Comparison of ENCODE assay signal across 10 mouse cellular contexts in the genomic region with DNA sequence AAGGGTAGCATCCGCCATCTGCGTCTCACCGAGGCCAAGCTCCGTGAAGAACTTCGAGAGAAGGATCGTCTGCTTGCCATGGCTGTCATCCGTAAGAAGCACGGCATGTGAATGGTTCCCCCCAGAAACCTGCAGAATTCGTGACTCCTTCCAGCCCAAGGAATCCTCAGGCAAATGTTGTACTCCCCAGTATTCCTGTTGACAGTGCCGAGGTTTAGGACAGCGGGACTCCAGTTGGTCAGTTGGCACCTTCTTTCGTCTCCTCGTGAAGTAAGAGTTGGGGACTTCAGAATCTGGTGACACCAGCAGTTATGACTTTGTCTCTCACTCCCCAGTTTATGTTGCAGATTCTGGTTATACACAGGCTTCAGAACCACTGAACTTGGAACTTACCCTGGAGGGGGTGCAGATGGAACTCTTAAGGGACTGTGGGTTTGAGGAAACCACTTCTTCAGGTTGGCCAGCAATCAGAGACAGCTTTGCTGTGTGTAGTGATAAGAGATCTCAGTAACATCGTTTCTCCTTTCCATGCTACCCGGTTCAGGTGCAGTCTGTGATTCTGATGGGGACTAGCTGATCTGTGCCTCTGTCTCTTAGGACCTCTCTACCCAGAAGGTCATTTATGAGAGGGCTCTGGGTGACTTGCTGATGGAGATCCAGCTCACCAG. TPM values are rescaled to one million over a fixed set of nuclear protein-coding genes. Genes with fewer than 3 reads are reported as not detected.
A peak's percentile ranks its signal among the peaks of the same experiment; 100 is the strongest.
DNase-seq lines count a peak whose midpoint lies in the region; ATAC-seq and TF ChIP-seq lines count a peak whose summit lies in the region.
"Had no signal": no experiment of that assay in that cellular context is flagged by ENCODE, and none has a peak within 500 bp of the region (broad histone marks: within the 10 kb centered on the region; RNA-seq: fewer than 3 reads in every experiment).

No protein-coding gene starts in this region.

- peak overlapping the region; percentile 87; the same call in 1 of the 2 replicates for H3K27ac ChIP-seq in kidney, embryonic 16.5 days (ENCODE audit: low read length)
- 0 out of 2 replicates have a peak overlapping the region, but pooled peaks have one; percentile 48 for H3K27ac ChIP-seq in bone marrow macrophage, adult 2 months (ENCODE audit: insufficient read depth, low read depth, low read length)
- peak overlapping the region; percentile 89 for H3K27ac ChIP-seq in hindbrain, embryonic 13.5 days
- peak overlapping the region; percentile 83 for H3K27ac ChIP-seq in midbrain, embryonic 13.5 days

- H3K9me3 ChIP-seq in kidney, embryonic 16.5 days (ENCODE audit: low read length) = no peaks in the 10 kb centered on the region
- H3K9me3 ChIP-seq in hindbrain, embryonic 13.5 days = no peaks in the 10 kb centered on the region
- H3K9me3 ChIP-seq in midbrain, embryonic 13.5 days = no peaks in the 10 kb centered on the region

- intact Hi-C loops in left cerebral cortex, postnatal 25 days (cut with DNase I) = loop anchor here (5.0 kb wide), 1 partner anchor 144 kb away; no protein-coding TSS in a partner anchor

- H3K4me3 ChIP-seq in kidney, embryonic 16.5 days (ENCODE audit: low read length) = peak overlapping the region; percentile 84
- peak overlapping the region; percentile 89 for H3K4me3 ChIP-seq in bone marrow macrophage, adult 2 months (ENCODE audit: insufficient read depth, low read length)
- peak overlapping the region; percentile 82 for H3K4me3 ChIP-seq in hindbrain, embryonic 13.5 days
- peak overlapping the region; percentile 83 for H3K4me3 ChIP-seq in midbrain, embryonic 13.5 days (replicated peaks)

- no peaks in the 10 kb centered on the region for H3K27me3 ChIP-seq in kidney, embryonic 16.5 days (ENCODE audit: insufficient read depth, low read length)
- no peaks in the 10 kb centered on the region for H3K27me3 ChIP-seq in hindbrain, embryonic 13.5 days
- no peaks in the 10 kb centered on the region for H3K27me3 ChIP-seq in midbrain, embryonic 13.5 days

- H3K4me1 ChIP-seq in kidney, embryonic 16.5 days (ENCODE audit: insufficient read depth, low read length) = peaks cover 33% of the 10 kb centered on the region
- peaks cover 30% of the 10 kb centered on the region for H3K4me1 ChIP-seq in bone marrow macrophage, adult 2 months (ENCODE audit: control insufficient read depth, insufficient read depth, low read length)
- peaks cover 53% of the 10 kb centered on the region for H3K4me1 ChIP-seq in hindbrain, embryonic 13.5 days (replicated peaks)
- H3K4me1 ChIP-seq in midbrain, embryonic 13.5 days (replicated peaks) = peaks cover 47% of the 10 kb centered on the region

- H3K36me3 ChIP-seq in kidney, embryonic 16.5 days (ENCODE audit: insufficient read depth, low read length) = peaks cover 2% of the 10 kb centered on the region; the same call in 1 of the 2 replicates
- H3K36me3 ChIP-seq in hindbrain, embryonic 13.5 days = no peaks in the 10 kb centered on the region
- H3K36me3 ChIP-seq in midbrain, embryonic 13.5 days = peaks cover 7% of the 10 kb centered on the region

- DNase-seq in kidney, adult 18-20 months = no peak
- no peak for DNase-seq in urinary bladder, postnatal 25 days (ENCODE audit: low spot score)
- DNase-seq in retina, embryonic 14.5 days (ENCODE audit: low spot score) = no peak
- no peak for DNase-seq in left cerebral cortex, postnatal 25 days (ENCODE audit: low spot score in 2 of 2)

- no peak for TF ChIP-seq CTCF in bone marrow macrophage, adult 2 months (IDR thresholded peaks at IDR 0.05; ENCODE audit: low read depth, low read length)

- H3K4me2 ChIP-seq in kidney, embryonic 16.5 days (replicated peaks; ENCODE audit: low read depth, low read length) = peak overlapping the region; percentile 95
- peak overlapping the region; percentile 99 for H3K4me2 ChIP-seq in hindbrain, embryonic 13.5 days
- H3K4me2 ChIP-seq in midbrain, embryonic 13.5 days (replicated peaks) = peak overlapping the region; percentile 99

- WGBS in kidney, embryonic 16.5 days = 12% methylated on average over 15 of the region's 15 CpGs
- WGBS in hindbrain, embryonic 13.5 days = 18% methylated on average over 15 of the region's 15 CpGs
- 24% methylated on average over 15 of the region's 15 CpGs for WGBS in midbrain, embryonic 13.5 days

- H3K9ac ChIP-seq in kidney, embryonic 16.5 days (replicated peaks; ENCODE audit: low read length) = peak overlapping the region; percentile 81
- peak overlapping the region; percentile 93 for H3K9ac ChIP-seq in hindbrain, embryonic 13.5 days
- peak overlapping the region; percentile 91 for H3K9ac ChIP-seq in midbrain, embryonic 13.5 days (replicated peaks)

- ATAC-seq in kidney, embryonic 16.5 days (ENCODE audit: low FRiP score, low TSS enrichment) = no peak
- no peak for ATAC-seq in hindbrain, embryonic 13.5 days (ENCODE audit: low FRiP score)
- no peak for ATAC-seq in midbrain, embryonic 13.5 days

- no peak for TF ChIP-seq POLR2A in bone marrow macrophage, adult 2 months (IDR thresholded peaks at IDR 0.05; ENCODE audit: borderline replicate concordance, low read depth, low read length)

RNA-seq across cellular contexts. Expression of gene Thap11, which starts 1.4 kb away (rescaled TPM):
- polyA plus RNA-seq in kidney, embryonic 16.5 days (2015; fragmentation: Nextera tagmentation; extraction: Ambion mirVana) = 65.2 and 66.1 TPM in 2 replicates
- polyA plus RNA-seq in bone marrow macrophage, adult 2 months (2012; ENCODE audit: insufficient read depth, insufficient read length, missing spikeins) = 27.4 and 28.5 TPM in 2 replicates
- polyA plus RNA-seq in hindbrain, embryonic 13.5 days (2015; fragmentation: Nextera tagmentation; extraction: Ambion mirVana) = 58.7 and 60.6 TPM in 2 replicates
- 58.9 and 62.2 TPM in 2 replicates for polyA plus RNA-seq in midbrain, embryonic 13.5 days (2015; fragmentation: Nextera tagmentation; extraction: Ambion mirVana)
- 10 to 100 TPM; 40.0 to 40.4 TPM for total RNA-seq in left cerebral cortex, postnatal 25 days (2021)

RNA-seq across cellular contexts. Expression of gene Cenpt, which starts 3.2 kb away (rescaled TPM):
- 44.7 and 46.3 TPM in 2 replicates for polyA plus RNA-seq in kidney, embryonic 16.5 days (2015; fragmentation: Nextera tagmentation; extraction: Ambion mirVana)
- 16.9 and 17.1 TPM in 2 replicates for polyA plus RNA-seq in bone marrow macrophage, adult 2 months (2012; ENCODE audit: insufficient read depth, insufficient read length, missing spikeins)
- 59.7 and 61.1 TPM in 2 replicates for polyA plus RNA-seq in hindbrain, embryonic 13.5 days (2015; fragmentation: Nextera tagmentation; extraction: Ambion mirVana)
- polyA plus RNA-seq in midbrain, embryonic 13.5 days (2015; fragmentation: Nextera tagmentation; extraction: Ambion mirVana) = 60.9 and 64.9 TPM in 2 replicates
- 10 to 100 TPM; 14.0 to 16.6 TPM for total RNA-seq in left cerebral cortex, postnatal 25 days (2021)

RNA-seq across cellular contexts. Expression of gene Nutf2, which starts 4.1 kb away (rescaled TPM):
- 186 and 242 TPM in 2 replicates for polyA plus RNA-seq in kidney, embryonic 16.5 days (2015; fragmentation: Nextera tagmentation; extraction: Ambion mirVana)
- 2.2 TPM in 1 of 2 replicates, not detected in the other for polyA plus RNA-seq in bone marrow macrophage, adult 2 months (2012; ENCODE audit: insufficient read depth, insufficient read length, missing spikeins)
- 186 and 205 TPM in 2 replicates for polyA plus RNA-seq in hindbrain, embryonic 13.5 days (2015; fragmentation: Nextera tagmentation; extraction: Ambion mirVana)
- polyA plus RNA-seq in midbrain, embryonic 13.5 days (2015; fragmentation: Nextera tagmentation; extraction: Ambion mirVana) = 253 and 263 TPM in 2 replicates
- 10 to 100 TPM; 21.8 to 32.1 TPM for total RNA-seq in left cerebral cortex, postnatal 25 days (2021)

RNA-seq across cellular contexts. Expression of gene Edc4, which starts 24.4 kb away (rescaled TPM):
- 58.8 and 61.1 TPM in 2 replicates for polyA plus RNA-seq in kidney, embryonic 16.5 days (2015; fragmentation: Nextera tagmentation; extraction: Ambion mirVana)
- 23.6 and 29.8 TPM in 2 replicates for polyA plus RNA-seq in bone marrow macrophage, adult 2 months (2012; ENCODE audit: insufficient read depth, insufficient read length, missing spikeins)
- 49.3 and 50.3 TPM in 2 replicates for polyA plus RNA-seq in hindbrain, embryonic 13.5 days (2015; fragmentation: Nextera tagmentation; extraction: Ambion mirVana)
- 54.6 and 56.6 TPM in 2 replicates for polyA plus RNA-seq in midbrain, embryonic 13.5 days (2015; fragmentation: Nextera tagmentation; extraction: Ambion mirVana)
- total RNA-seq in left cerebral cortex, postnatal 25 days (2021) = 10 to 100 TPM; 58.1 to 62.9 TPM

RNA-seq across cellular contexts. Expression of gene Tsnaxip1, which starts 28.8 kb away (rescaled TPM):
- 0.21 and 0.24 TPM in 2 replicates for polyA plus RNA-seq in kidney, embryonic 16.5 days (2015; fragmentation: Nextera tagmentation; extraction: Ambion mirVana)
- not detected in 2 replicates for polyA plus RNA-seq in bone marrow macrophage, adult 2 months (2012; ENCODE audit: insufficient read depth, insufficient read length, missing spikeins)
- 0.80 and 1.6 TPM in 2 replicates for polyA plus RNA-seq in hindbrain, embryonic 13.5 days (2015; fragmentation: Nextera tagmentation; extraction: Ambion mirVana)
- polyA plus RNA-seq in midbrain, embryonic 13.5 days (2015; fragmentation: Nextera tagmentation; extraction: Ambion mirVana) = 0.36 and 0.58 TPM in 2 replicates
- not detected for total RNA-seq in left cerebral cortex, postnatal 25 days (2021)
- total RNA-seq: adrenal gland, postnatal 10 days had no signal
- polyA plus RNA-seq: large intestine, adult 2 months had no signal

Comparison
In these comparisons a context has a peak if more than half of its experiments do, and no peak if none do; other contexts are left out.
1. RNA of gene Nutf2, which starts 4.1 kb away (polyA plus RNA-seq): 253 to 263 TPM in midbrain, embryonic 13.5 days, 186 to 242 TPM in kidney, embryonic 16.5 days and 186 to 205 TPM in hindbrain, embryonic 13.5 days; 2.2 TPM in bone marrow macrophage, adult 2 months; every median in the first group is over 10 times any median in the second.
2. Peak in every context shown above with its lines, with median percentiles within 50 percentile points of each other: H3K27ac ChIP-seq, H3K4me2 ChIP-seq, H3K4me3 ChIP-seq and H3K9ac ChIP-seq.